Mouse (Mus musculus): ENCODE data around the gene Syde2.
"Not testable (repeated sequence)": the region's sequence is repeated elsewhere in the genome, so short reads cannot be mapped to it uniquely, and the experiment has no call there.

Gene Syde2

DNA sequence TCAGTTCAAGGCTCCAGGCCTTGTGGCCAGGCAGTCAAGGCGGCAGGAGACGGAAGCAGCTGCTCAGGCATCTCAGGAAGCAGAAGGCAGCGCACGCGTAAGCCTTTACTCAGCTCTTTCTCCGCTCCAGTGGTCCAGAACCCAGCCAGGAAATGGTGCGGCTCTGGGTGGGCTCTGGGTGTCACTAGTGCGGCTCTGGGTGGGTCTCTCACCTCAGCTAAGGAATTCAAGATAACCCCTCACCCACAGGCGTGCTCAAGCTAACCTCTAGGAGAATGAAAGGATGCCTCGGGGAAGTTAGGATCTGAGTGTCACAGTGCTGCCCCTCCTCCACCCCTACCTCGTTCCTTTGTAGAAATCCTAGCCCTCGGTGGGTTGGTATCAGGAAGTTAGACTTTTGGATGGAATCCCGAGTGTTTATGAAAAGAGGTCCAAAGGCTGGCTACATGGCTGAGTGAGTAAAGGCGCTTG lies 18.6 kb upstream of the Syde2 start:
- DNase-seq = no peak

DNA sequence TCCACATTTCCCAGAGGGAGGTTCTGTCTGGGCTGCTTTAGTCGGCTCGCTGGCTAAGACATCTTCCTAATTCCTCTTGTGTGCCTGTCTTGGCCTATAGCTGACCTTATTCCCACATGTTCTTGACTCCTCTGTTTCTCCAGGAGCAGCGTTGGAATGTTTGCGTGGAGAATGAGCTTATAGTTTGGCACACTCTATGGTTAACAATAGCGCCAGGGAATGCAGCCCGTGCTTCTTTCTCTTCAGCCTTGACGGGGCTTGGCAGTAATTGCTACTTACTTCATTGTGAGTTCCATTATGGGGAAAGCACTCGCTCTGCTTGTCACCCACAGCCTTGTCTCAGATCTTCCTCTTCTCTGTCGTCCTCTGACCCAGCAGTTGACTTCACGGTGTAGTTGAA lies 16.2 kb upstream of the Syde2 start:
- DNase-seq = no peak

DNA sequence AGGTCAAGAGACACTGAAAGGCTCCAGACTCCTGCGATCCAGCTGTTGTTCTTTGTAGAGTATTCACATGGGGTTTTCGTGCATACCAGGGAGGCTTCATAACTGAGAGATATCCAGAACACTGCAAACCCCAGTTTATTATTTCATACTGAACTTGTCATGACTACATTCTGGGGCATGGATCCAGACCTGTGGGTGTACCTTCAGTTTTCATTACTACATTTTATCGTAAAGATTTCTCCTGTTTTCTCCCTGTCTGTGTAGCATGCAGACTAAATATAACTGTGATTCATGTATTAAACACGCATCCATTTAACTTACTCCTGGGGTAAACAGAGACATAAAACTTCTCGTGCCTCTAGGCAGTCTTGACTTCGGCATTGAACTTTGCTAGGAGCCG lies 12.7 kb upstream of the Syde2 start:
- no peak for DNase-seq

DNA sequence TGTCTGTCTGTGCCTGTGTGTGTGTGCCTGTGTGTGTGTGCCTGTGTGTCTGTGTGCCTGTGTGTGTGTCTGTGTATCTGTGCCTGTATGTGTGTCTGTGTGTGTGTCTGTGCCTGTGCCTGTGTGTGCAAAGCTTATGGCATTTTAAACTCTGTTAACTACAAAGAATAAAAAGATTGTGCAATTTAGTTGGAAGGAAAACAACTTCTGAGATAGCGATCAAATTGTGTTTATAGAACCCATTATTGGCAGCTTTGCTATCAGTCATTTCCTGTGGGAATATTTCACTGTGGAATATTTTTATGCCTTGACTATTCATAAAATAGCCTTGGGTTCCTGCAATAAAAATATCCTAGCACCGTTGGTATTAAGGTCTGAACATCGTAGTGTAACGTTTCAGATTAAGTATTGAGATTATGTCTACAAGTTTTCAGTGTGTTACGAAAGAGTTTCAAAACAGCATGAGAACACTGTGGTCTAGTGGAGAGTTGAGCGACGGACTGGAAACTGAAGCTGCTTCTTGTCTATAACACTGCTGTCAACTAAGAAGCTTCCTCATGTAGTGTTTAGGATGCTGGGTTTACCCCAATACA lies 2.2 kb upstream of the Syde2 start:
- no peak for DNase-seq

DNA sequence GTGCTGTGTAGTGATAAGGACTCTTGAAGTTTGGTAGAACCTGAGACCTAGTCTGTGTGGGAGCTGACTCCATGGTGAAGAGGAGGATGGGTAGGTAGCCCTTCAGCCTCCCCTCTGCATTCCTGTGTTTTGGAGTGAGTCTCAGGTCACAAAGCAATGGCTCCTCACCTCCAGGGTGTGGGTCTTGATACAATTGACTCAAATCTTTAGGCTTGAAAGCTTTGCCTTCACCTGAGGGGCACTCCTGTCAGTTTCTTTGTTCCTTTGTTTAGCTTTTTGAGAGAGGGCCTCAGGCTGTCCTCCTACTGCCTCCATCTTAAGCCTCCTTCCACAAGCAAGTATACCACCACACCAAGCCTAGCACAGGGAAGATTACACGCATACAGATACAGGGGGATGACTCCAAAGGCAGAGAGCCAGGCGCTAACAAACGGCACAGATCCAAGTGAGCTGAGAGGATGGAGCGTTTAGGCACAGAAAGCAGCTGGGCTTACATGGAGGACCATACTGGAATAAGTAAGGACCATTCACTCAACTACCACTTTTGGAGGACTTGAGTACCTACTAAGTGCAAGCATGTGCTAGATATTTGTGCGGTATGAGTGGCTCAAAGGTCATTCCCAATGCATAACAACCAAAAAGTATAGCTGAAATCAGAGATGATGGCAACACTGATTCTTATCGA lies 1.2 kb upstream of the Syde2 start:
- peak; percentile 39 for DNase-seq

DNA sequence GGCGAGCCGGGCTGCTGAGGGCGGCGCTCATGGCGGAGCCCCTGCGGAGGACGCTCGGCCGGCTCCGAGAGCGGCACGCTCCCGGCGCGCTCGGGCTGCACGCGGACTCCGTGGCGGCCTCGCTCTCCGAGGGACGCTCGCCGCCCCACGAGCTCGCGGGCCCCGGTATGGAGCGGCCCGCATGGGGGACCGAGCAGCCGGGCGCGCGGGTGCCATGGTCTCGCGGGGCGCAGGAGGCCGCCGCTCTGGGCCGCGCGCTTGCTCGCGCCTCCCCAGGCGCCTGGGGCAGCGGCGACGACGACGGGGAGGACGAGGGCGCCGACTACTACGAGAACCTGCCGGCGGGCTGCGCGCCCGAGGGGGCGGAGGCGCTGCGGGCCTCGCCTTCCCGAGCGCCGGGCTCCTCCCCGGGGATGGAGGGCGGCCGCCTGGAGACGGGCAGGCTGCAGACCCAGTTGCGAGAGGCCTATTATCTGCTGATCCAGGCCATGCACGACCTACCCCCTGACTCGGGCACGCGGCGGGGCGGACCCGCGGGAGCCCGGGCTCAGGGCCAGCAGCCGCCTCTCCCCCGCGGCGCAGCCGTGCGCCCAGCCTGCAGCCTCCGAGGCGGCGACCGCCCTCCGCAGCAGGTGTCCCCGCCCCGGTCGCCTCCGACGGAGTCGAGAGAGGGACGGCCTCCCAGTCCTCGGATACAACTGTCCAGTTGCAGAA lies 457 bp downstream of the Syde2 start:
- peak; percentile 80 for DNase-seq

DNA sequence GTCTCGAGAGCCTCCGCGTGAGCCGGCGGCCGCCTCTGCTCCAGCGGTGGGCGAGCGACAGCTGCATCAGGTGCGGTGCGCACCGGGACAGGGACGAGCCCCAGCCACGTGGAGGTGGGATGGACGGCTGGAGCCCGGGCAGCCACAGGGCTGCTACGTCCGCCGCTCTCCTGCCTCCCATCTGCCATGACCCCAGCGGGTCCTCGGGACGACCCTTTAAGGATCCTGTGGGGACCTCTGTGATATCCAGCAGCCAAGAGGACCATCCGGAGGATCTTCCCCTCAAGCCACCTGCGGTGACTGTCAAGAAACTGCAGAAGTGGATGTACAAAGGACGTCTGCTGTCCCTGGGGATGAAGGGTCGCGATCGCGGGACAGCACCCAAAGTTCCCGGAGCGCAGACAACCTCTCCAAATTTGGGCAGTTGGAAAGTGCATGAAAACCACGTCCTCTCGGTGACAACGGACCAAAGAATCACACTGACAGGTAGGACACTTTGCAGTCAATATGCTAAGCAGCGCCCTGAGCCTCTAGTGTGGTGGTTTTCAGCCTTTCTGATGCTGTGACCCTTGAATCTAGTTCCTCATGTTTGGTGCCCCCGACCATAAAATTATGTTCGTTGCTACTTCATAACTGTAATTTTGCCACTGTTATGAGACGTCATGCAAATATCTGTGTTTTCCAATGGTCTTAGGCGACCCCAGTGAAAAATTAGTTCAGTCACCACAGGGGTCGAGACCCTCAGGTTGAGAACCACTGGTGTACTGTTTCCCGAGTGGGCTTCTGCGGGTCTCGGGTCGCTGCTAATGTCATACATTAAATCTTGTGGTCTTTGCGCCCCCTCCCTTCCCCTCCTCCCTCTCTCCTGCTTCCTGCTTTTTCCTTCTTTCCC lies 1.3 kb downstream of the Syde2 start:
- no peak for DNase-seq

DNA sequence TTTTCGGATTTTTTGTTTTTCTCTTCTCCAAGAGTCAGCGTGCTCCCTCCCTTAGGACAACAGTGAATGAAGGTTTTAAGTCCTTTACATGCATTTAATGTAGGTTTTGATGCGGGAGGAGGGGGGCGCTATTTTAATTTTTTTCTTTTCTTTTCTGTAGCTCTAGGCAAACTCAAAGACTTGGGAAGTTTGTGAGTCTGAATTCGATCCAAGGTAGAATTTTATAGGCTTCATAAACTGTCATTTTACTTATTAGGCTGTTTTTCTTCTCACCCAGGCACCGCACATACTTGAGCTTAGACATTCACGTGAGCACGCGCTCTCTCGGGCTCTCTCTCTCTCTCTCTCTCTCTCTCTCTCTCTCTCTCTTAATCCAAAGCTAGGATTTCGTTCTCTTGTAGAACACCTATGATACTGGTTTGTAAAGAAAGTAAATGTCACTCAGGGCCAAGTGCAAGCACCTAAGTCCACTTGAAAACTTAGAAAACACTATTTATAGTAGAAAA lies 2.0 kb downstream of the Syde2 start:
- DNase-seq = no peak

DNA sequence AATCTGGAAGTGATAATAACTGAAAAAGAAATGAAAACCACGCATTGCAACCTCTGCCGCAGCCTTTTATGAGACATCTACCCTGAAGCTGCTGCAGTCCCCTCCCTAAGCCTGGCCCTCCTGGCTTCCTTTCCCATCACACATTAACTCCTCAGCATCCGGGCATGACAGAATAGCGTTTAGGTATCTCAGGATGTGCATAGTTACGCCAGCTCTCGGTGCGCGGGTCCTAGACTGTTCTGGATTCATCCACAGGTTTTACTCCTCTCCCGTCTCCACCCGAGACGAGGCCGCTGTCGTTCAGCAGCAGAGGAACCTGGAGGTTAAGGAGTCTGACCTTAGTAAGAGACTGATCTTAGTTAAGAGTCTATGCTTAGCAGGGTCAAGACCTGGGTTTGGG lies 3.5 kb downstream of the Syde2 start:
- no peak for DNase-seq

DNA sequence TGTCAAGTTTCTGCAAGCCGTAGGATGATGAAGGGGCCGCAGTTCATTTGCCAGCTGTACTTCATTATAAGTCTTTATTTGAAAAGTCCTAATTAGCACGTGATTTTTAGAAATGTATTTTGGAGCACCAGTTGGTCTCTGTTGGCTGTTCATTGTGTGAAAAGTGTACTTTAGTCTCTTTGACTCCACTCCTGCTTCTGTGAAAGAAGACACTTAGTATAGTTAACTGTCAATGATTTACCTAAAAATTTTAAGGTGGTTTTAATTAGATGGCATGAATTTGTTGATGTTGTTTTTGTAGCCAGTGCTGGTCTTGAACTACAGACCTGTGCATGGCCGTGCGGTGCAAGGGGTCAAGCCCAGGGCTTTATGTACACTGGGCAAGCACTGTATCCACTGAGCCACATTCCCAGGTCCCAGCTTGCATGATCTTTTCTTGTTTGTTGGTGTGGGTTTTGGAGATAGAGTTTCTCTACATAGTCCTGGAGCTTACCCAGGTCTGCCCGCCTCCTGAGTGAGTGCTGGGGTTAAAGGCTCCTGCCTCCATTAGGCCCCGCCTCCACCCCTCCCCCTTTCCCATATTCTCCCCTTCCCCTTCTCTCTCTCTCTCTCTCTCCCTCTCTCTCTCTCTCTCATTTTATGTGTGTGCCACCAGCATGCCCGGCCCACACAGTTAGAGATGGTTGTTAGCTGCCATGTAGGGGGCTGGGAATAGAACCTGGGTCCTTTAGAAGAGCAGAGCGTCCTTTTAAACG lies 4.5 kb downstream of the Syde2 start:
- no peak for DNase-seq

DNA sequence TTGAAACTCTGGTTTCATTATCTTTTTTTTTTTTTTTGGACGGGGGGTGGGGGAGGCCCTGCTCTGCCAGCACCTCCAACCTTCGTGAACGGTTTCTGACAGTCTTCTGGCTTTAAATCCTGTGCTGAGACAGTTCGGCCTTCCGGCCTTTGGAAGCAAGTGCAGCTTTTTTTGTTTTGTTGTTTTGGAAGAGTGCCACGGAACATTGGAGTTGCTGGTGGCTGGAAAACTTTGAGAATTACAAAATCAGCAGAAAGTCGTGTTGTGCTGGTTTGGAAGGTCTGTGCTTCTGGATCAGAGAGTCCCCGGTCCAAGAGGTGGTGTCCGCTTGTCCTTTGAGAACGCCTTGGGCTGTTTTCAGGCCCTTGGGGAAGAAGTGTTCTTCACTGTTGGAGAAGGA lies 5.1 kb downstream of the Syde2 start:
- peak; percentile 60 for DNase-seq

DNA sequence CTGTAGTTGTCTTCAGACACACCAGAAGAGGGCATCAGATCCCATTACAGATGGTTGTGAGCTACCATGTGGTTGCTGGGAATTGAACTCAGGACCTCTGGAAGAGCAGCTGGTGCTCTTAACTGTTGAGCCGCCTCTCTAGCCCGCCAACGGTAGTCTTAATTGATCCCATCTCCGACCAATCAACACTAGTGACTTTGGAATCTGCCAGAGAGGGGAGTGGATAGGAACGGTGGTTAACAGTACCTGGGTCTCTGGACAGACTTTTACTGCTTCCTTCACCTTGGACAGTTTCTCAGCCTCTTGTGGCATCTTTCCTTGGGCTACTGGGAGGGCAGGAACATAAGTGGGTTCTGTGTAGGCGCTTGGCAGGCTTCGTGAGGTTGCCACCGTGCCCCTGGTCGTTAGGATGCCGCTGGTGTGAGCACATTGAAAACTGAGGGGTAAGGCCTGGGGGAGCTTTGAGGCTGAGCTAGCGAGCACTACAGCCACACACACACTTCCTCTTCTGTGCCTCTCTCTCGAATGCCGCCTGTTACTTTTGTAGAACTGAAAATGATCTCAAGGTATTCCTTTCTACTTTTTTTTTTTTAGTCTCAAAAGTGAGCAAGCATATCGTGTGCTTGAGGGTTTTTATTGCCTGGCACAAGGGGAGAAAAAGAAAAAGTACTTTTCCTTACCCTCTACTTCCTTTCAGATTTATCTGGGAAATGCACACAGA lies 6.0 kb downstream of the Syde2 start:
- DNase-seq = no peak

DNA sequence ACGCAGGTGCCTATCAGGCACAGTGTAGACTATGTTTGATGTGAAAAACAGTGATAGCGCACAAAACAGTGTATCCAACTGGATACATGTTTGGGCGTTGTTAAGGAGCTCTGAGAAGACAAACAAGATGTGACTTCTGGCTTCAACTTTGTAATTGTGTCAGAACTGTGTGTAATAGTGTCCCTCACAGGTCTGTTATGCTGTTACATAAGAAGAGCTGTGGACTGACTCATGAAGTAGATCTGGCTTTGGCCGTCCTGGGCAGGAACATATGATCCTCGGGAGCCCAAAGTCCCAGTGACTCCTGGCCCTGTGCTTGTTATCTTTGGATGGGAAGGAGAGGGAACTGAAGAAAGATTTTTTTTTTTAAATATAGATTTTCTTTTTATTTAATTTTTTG lies 7.8 kb downstream of the Syde2 start:
- no peak for DNase-seq

DNA sequence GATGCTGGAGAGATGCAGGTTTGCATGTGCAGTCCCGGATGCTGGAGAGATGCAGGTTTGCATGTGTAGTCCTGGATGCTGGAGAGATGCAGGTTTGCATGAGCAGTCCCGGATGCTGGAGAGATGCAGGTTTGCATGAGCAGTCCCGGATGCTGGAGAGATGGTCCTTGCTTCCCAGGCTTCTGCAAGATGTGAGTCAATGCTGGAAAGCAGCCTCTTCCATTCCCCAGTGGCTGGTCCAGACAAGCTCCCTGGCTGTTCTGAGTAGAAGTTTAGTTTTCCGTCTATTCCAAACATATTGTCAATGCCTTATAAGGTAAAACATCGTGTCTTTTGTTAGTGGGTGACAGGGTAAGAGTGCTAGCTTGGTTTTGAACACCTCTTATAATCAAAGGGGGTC lies 8.9 kb downstream of the Syde2 start:
- not testable (repeated sequence) for DNase-seq

DNA sequence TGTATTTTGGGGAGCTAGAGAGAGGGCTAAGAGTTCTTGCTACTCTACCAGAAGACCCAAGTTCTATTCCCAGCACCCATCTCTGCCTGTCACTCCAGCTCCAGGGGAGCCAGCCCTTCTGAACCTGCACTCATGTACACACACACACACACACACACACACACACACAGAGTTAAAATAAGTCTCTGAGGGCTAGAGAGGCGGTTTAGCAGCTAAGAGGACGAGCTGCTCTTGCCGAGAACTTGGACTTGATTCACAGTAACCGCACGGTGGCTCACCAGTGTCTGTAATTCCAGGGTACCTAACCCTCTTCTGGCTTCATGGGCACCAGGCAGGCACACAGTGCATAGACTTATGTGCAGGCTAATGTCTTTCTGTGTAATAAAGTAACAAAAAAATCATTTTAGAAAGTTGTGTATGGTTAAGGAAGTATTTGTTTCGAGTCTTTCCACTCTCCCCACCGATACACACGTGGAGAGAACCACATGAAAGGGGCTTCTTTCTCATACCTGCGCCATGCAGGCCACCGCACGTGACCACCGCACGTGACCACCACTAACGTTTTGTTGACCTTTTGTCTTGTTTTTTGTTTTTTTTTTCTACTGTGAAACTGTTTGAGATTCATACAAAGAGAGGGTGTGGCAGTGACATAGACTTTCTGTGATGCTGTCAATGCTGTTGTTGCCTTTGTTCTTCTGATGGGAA lies 16.8 kb downstream of the Syde2 start:
- DNase-seq = no peak

DNA sequence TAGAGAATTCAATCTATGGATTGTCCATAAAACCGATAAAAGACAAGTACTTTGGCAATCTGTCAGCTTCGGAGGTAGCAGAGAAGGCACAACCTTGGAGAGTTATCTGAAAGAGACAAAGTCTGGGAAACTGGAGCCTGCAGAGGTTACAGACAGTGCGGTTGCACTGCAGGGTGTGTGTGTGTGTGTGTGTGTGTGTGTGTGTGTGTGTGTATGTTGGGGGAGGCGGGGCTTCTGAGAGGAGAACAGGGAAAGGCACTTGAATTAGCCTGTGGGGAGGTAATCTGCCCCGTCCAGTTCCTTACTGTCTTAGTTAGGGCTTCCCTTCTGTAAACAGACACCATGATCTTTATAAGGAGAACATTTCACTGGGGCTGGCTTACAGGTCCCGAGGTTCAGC lies 20.2 kb downstream of the Syde2 start:
- DNase-seq = no peak

DNA sequence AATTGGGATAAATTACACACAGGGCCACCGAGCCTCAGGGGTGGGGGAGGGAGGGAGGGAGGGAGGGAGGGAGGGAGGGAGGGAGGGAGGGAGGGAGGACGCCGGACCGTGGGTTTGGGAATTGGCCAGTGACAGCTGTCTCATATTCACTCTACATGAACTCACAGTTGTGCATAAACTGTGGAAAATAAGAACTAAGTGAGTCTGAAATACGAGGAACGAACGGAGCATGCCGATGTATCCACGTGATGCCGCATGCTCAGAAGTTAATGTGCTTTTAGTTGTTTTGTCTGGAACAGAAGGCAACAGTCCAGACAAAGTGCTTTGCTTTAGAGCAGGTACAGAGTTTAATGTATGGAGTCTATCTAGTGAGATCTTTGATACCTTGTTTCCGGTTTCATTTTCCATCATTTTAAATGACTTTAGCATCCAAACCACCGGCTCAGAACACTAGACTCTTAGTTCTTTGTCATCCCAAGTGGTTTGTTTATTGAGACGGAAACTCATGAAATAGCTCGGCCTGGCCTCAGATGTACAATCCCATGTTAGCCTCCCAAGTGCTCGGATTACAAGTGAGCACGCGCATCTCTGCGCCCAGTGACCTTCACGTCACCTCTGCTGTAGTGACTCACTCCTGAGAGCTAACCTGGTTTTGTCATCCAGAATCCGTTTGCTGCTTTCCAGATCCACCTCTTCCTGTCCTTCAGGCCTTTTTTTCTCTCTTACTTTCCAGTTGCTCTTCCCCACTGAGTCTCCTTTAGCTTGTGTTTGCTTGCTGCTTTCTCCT lies 22.4 kb downstream of the Syde2 start:
- DNase-seq = no peak

DNA sequence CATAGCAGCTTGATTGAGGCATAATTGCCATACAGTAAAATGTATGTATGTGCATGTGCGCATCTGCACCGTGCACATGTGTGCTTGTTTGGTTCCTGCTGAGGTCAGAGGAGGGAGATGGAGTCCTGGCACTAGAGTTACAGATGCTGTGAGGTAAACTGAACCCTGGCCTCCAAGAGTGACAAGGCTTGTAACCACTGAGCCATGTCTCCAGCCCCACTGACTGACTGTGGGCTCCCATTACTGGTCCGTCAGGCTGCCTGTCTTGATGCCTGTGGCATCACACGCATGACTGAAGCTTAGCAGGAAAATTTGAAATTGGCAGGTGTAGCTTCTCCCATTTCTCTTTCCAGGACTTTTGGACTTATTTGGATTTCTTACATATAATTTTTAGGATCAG lies 23.1 kb downstream of the Syde2 start:
- DNase-seq = no peak

DNA sequence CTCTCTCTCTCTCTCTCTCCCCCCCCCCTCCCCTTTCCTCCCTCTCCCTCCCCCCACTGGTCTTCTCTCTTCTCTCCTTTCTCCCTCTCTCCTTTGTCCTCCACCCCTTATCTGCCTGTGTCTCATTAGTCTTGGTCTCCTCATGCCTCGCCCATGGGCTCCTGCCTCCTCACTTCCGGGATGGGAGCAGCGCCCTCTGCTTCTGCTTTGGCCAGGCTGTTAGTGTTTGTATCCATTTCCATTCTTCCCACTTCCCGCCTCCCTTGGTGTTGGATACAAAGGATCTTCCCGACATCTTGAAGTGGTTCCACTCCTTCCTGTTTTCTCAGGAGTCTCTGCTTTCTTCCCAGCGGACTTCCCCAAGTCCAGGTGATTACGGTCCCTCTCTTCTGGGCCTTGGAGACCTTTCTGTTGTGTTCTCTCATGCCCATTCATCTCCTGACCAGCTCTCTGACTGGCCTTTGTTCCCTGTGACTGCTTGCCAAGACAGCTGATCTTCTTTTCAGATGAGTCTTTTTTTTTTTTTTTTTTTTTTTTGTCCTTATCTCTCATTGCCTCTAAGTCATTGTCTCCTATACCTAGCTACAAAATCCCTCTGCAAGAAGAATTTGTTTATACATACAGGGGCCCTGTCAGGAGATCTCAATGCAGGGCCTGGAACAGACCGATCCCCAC lies 24.0 kb downstream of the Syde2 start:
- DNase-seq = no peak

DNA sequence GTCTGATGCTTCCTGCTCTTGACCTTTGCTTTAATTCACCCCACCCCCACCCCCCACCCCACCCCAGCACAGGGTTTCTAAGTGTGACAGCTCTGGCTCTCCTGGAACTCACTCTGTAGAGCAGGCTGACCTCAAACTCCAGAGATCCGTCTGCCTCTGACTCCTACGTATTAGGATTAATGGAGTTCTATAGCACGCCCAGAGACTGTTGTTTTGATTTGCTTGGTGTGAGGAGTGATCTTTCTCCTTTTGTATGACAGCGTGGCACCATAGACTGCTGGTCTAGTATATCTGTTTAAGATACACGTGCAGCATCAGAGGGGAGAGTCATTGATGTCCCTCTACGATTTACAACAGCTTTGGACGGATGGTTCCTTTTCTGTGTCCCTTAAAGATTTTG lies 25.8 kb downstream of the Syde2 start:
- no peak for DNase-seq

All from lung, postnatal 14 days (tissue).